Mouse (Mus musculus) hindbrain, embryonic 11.5 days (tissue): ENCODE results near the gene Fbxo7. TPM values are rescaled to one million over a fixed set of nuclear protein-coding genes. Genes with fewer than 3 reads are reported as not detected.

ENCODE experiments used
- ATAC-seq: fragments of 200-750 bp; cut with Nextera tagmentation; 2 replicates; pipeline ENCODE4 v1.8.0; 2017; ENCODE audit warnings: mild to moderate bottlenecking, moderate TSS enrichment, moderate library complexity; ENCODE audit not compliant: low FRiP score
- DNase-seq: peaks from one replicate; pipeline ENCODE4 v3.0.0-alpha.2; 2015; ENCODE audit warnings: low spot score
- H3K27ac ChIP-seq: fragments of 300-500 bp; sonication (generic); 2 replicates; pipeline ENCODE4 v1.5.1; 2014; ENCODE audit warnings: mild to moderate bottlenecking, low read depth, low read length
- H3K27me3 ChIP-seq: fragments of 300-500 bp; sonication (generic); 2 replicates; pipeline ENCODE4 v1.6.1; 2014; ENCODE audit warnings: mild to moderate bottlenecking, low read length, moderate library complexity, mixed read lengths; ENCODE audit not compliant: control insufficient read depth, insufficient read depth
- H3K36me3 ChIP-seq: fragments of 300-500 bp; sonication (generic); 2 replicates; pipeline ENCODE4 v1.6.1; 2014; ENCODE audit warnings: mild to moderate bottlenecking, low read length, moderate library complexity, mixed read lengths; ENCODE audit not compliant: control insufficient read depth, insufficient read depth
- H3K4me1 ChIP-seq: fragments of 300-500 bp; sonication (generic); replicated peaks from 2 replicates; pipeline ENCODE4 v1.6.1; 2014; ENCODE audit warnings: low read length, mixed read lengths; ENCODE audit not compliant: control insufficient read depth, insufficient read depth
- H3K4me2 ChIP-seq: fragments of 300-500 bp; sonication (generic); replicated peaks from 2 replicates; pipeline ENCODE4 v1.6.1; 2014; ENCODE audit warnings: mild to moderate bottlenecking, low read depth, low read length
- H3K4me3 ChIP-seq: fragments of 300-500 bp; sonication (generic); 2 replicates; pipeline ENCODE4 v1.5.1; 2014; ENCODE audit warnings: low read depth, low read length
- H3K9ac ChIP-seq: fragments of 300-500 bp; sonication (generic); 2 replicates; pipeline ENCODE4 v1.6.1; 2014; ENCODE audit warnings: low read depth, low read length
- H3K9me3 ChIP-seq: fragments of 300-500 bp; sonication (generic); 2 replicates; pipeline ENCODE4 v1.6.1; 2016; ENCODE audit warnings: low read length; ENCODE audit not compliant: control insufficient read depth
- WGBS: fragments of 180-500 bp; shearing (Covaris S2); extraction: QIAGEN DNeasy Blood & Tissue Kit; methylation state at CpG from one replicate; pipeline ENCODE4 v1.1.7; 2014; 5-methylcytosine and 5-hydroxymethylcytosine counted together
- polyA plus RNA-seq: library from polyadenylated mRNA; unstranded; fragments of >200 nt; fragmentation: Nextera tagmentation; extraction: Ambion mirVana; gene quantifications from 2 replicates; pipeline ENCODE4 v1.2.1, GENCODE M21; 2014

The Fbxo7 gene
- 16.2 and 18.1 TPM in 2 replicates for polyA plus RNA-seq

- peak within 1 kb of the TSS; percentile 70; the same call in 1 of the 2 replicates for H3K27ac ChIP-seq
- peaks cover 2% of the 10 kb centered on the region; the same call in 1 of the 2 replicates for H3K4me1 ChIP-seq
- no peaks in the 10 kb centered on the region for H3K36me3 ChIP-seq
- under 1% methylated on average over 82 of the region's 82 CpGs for WGBS
- peak within 1 kb of the TSS; percentile 71 for H3K4me2 ChIP-seq
- peak within 1 kb of the TSS; percentile 86 for H3K4me3 ChIP-seq
- no peaks in the 10 kb centered on the region for H3K9me3 ChIP-seq
- no peaks in the 10 kb centered on the region for H3K27me3 ChIP-seq
- ATAC-seq (peak; percentile 98), DNase-seq (peak; percentile 96)
- H3K9ac ChIP-seq, result peak within 1 kb of the TSS; percentile 89
These were observed at the start of gene Fbxo7 for GRCm38 (mm10) chr10:86021749-86022473. TSS of gene Fbxo7 (plus strand) at chr10:86021972.

GRCm38 (mm10) chr10:85972915-85973314, 48.9 kb upstream of the Fbxo7 start:
- H3K4me1 ChIP-seq, result no peaks in the 10 kb centered on the region
- no peaks in the 10 kb centered on the region for H3K36me3 ChIP-seq
- 87% methylated on average over 4 of the region's 4 CpGs for WGBS
- H3K4me3 ChIP-seq, result no peak overlapping the region
- H3K4me2 ChIP-seq, result no peak overlapping the region
- 0 out of 2 replicates have a peak, but pooled peaks cover 3% of the 10 kb centered on the region for H3K9me3 ChIP-seq
- no peaks in the 10 kb centered on the region for H3K27me3 ChIP-seq
- H3K9ac ChIP-seq, result no peak overlapping the region
- H3K27ac ChIP-seq, result no peak overlapping the region
- DNase-seq, result no peak
- ATAC-seq, result no peak

GRCm38 (mm10) chr10:85989412-85990115, 32.2 kb upstream of the Fbxo7 start:
- Histone ChIP-seq H3K27ac (no peak overlapping the region), H3K27me3 (no peaks in the 10 kb centered on the region), H3K9me3 (no peaks in the 10 kb centered on the region), H3K36me3 (no peaks in the 10 kb centered on the region), H3K9ac (no peak overlapping the region), H3K4me1 (no peaks in the 10 kb centered on the region), H3K4me2 (no peak overlapping the region), H3K4me3 (no peak overlapping the region)
- WGBS, result 85% methylated on average over 6 of the region's 6 CpGs
- ATAC-seq (no peak), DNase-seq (no peak)

GRCm38 (mm10) chr10:85992412-85992811, 29.4 kb upstream of the Fbxo7 start:
- Histone ChIP-seq H3K27me3 (no peaks in the 10 kb centered on the region), H3K4me1 (no peaks in the 10 kb centered on the region), H3K36me3 (no peaks in the 10 kb centered on the region), H3K27ac (no peak overlapping the region), H3K9me3 (no peaks in the 10 kb centered on the region), H3K9ac (no peak overlapping the region), H3K4me3 (no peak overlapping the region), H3K4me2 (no peak overlapping the region)
- ATAC-seq, result no peak
- WGBS, result 93% methylated on average over 4 of the region's 4 CpGs
- no peak for DNase-seq

- DNase-seq, result no peak
- 87% methylated on average over 9 of the region's 9 CpGs for WGBS
- no peaks in the 10 kb centered on the region for H3K36me3 ChIP-seq
- no peak overlapping the region for H3K9ac ChIP-seq
- H3K27me3 ChIP-seq, result no peaks in the 10 kb centered on the region
- no peaks in the 10 kb centered on the region for H3K9me3 ChIP-seq
- H3K4me1 ChIP-seq, result no peaks in the 10 kb centered on the region
- H3K4me3 ChIP-seq, result no peak overlapping the region
- no peak overlapping the region for H3K27ac ChIP-seq
- ATAC-seq, result no peak
- H3K4me2 ChIP-seq, result no peak overlapping the region
These were observed 27.9 kb upstream of the Fbxo7 start for GRCm38 (mm10) chr10:85993836-85994235.

GRCm38 (mm10) chr10:85994543-85995104, 27.1 kb upstream of the Fbxo7 start:
- H3K27ac ChIP-seq, result no peak overlapping the region
- H3K4me3 ChIP-seq, result no peak overlapping the region
- H3K9me3 ChIP-seq, result no peaks in the 10 kb centered on the region
- 90% methylated on average over 5 of the region's 5 CpGs for WGBS
- DNase-seq (no peak), ATAC-seq (no peak)
- H3K36me3 ChIP-seq, result no peaks in the 10 kb centered on the region
- no peak overlapping the region for H3K9ac ChIP-seq
- H3K4me2 ChIP-seq, result no peak overlapping the region
- H3K4me1 ChIP-seq, result no peaks in the 10 kb centered on the region
- no peaks in the 10 kb centered on the region for H3K27me3 ChIP-seq

- no peak overlapping the region for H3K4me2 ChIP-seq
- no peaks in the 10 kb centered on the region for H3K9me3 ChIP-seq
- ATAC-seq (no peak), DNase-seq (no peak)
- H3K4me1 ChIP-seq, result no peaks in the 10 kb centered on the region
- H3K36me3 ChIP-seq, result no peaks in the 10 kb centered on the region
- H3K27me3 ChIP-seq, result no peaks in the 10 kb centered on the region
- WGBS, result 91% methylated on average over 4 of the region's 4 CpGs
- H3K4me3 ChIP-seq, result no peak overlapping the region
- no peak overlapping the region for H3K9ac ChIP-seq
- H3K27ac ChIP-seq, result no peak overlapping the region
These were observed 21.3 kb upstream of the Fbxo7 start for GRCm38 (mm10) chr10:86000447-86000846.

GRCm38 (mm10) chr10:86006455-86006854, 15.3 kb upstream of the Fbxo7 start:
- Histone ChIP-seq H3K4me1 (no peaks in the 10 kb centered on the region), H3K4me2 (no peak overlapping the region), H3K9me3 (no peaks in the 10 kb centered on the region), H3K9ac (no peak overlapping the region), H3K36me3 (no peaks in the 10 kb centered on the region), H3K4me3 (no peak overlapping the region), H3K27me3 (no peaks in the 10 kb centered on the region), H3K27ac (no peak overlapping the region)
- DNase-seq (no peak), ATAC-seq (no peak)
- 69% methylated on average over 5 of the region's 5 CpGs for WGBS
